17 mouse cellular contexts compared by ENCODE assay signal in the genomic region with DNA sequence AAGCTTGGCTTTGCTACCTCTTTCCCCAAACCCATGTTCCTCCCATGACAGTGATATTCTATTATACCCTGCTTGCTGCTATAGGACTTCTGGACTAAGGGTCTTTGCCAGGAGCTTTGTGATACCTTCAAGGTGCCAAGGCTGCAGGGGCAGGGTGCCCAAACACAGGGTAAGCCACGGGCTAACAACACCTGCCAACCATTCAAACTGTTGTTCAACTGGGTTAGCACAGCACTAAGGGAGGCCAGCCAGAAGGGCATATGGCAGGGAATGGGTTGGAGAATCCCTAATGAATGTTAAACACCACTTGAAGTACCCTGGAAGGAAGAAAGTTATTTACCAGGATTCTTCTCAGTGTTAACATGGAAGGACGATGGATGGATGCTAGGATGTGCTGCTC.
DNase-seq lines count a peak whose midpoint lies in the region; TF ChIP-seq lines count a peak whose summit lies in the region.
"Had no signal": no experiment of that assay in that cellular context is flagged by ENCODE, and none has a peak within 500 bp of the region (broad histone marks: within the 10 kb centered on the region; RNA-seq: fewer than 3 reads in every experiment).

No protein-coding gene starts in this region.

- peaks cover 15% of the 10 kb centered on the region for H3K4me1 ChIP-seq in cerebellum, adult 2 months (ENCODE audit: control insufficient read depth, insufficient read depth, low read length)
- H3K4me1 ChIP-seq: embryonic facial prominence, embryonic 12.5 days; forebrain, embryonic 12.5 days; heart, embryonic 10.5 days; hindbrain, embryonic 12.5 days had no signal

- 25% methylated on average over 2 of the region's 2 CpGs for WGBS in cerebellum, adult 2 months

- peak; percentile 31 for DNase-seq in cerebellum, adult 11 months
- peak; percentile 66 to 78 for DNase-seq in cerebellum, adult 2 months
- peak; percentile 91 to 95 for DNase-seq in cerebellum, postnatal 10 days
- DNase-seq in thymus, postnatal 25 days, result no peak
- no peak for DNase-seq in kidney, adult 18-20 months
- DNase-seq in kidney, postnatal 36 days, result no peak
- no peak for DNase-seq in urinary bladder, postnatal 14 days (ENCODE audit: low spot score)
- DNase-seq: adrenal gland, postnatal 10 days; gastrocnemius, postnatal 10 days; heart, adult 18-20 months; heart, postnatal 10 days; heart, postnatal 4 days; kidney, adult 11 months had no signal

- no peak for TF ChIP-seq CTCF in cerebellum, adult 2 months (IDR thresholded peaks at IDR 0.05; ENCODE audit: borderline replicate concordance, insufficient read depth, low read depth, low read length)

- no peaks in the 10 kb centered on the region for H3K27me3 ChIP-seq in cerebellum, adult 2 months (ENCODE audit: control insufficient read depth, insufficient read depth, low read length)
- H3K27me3 ChIP-seq: embryonic facial prominence, embryonic 12.5 days; forebrain, embryonic 12.5 days; hindbrain, embryonic 12.5 days had no signal

- TF ChIP-seq POLR2A in cerebellum, adult 2 months (IDR thresholded peaks at IDR 0.05; ENCODE audit: borderline replicate concordance, insufficient read depth, low read length), result no peak

- no peak overlapping the region for H3K27ac ChIP-seq in cerebellum, adult 2 months (ENCODE audit: insufficient read depth, low read length)
- H3K27ac ChIP-seq: embryonic facial prominence, embryonic 12.5 days; forebrain, embryonic 12.5 days; heart, embryonic 10.5 days; hindbrain, embryonic 12.5 days had no signal

- H3K4me3 ChIP-seq in cerebellum, adult 2 months (replicated peaks; ENCODE audit: insufficient read depth, low read depth, low read length), result no peak overlapping the region
- H3K4me3 ChIP-seq: embryonic facial prominence, embryonic 12.5 days; forebrain, embryonic 12.5 days; heart, embryonic 10.5 days; hindbrain, embryonic 12.5 days had no signal

Comparison
In these comparisons a context has a peak if more than half of its experiments do, and no peak if none do; other contexts are left out.
1. DNase-seq: peak in cerebellum, adult 11 months (single experiment), cerebellum, adult 2 months (2 of 2) and cerebellum, postnatal 10 days (2 of 2); none in thymus, postnatal 25 days (single experiment), kidney, adult 18-20 months (single experiment), kidney, postnatal 36 days (0 of 2) and urinary bladder, postnatal 14 days (single experiment).